Mouse (Mus musculus) myocyte (in vitro differentiated cells): Measurements from ENCODE around the gene Cbx1. TPM values are rescaled to one million over a fixed set of nuclear protein-coding genes. Genes with fewer than 3 reads are reported as not detected.

Experiments
- H3K27me3 ChIP-seq: one replicate; pipeline ENCODE4 v1.6.1; 2011; ENCODE audit not compliant: control insufficient read depth, insufficient read depth, insufficient read length
- H3K36me3 ChIP-seq: one replicate; pipeline ENCODE4 v1.6.1; 2011; ENCODE audit not compliant: control insufficient read depth, insufficient read depth
- H3K4me2 ChIP-seq: one replicate; pipeline ENCODE4 v1.6.1; 2011; ENCODE audit warnings: low read depth, control low read depth
- H3K4me3 ChIP-seq: one replicate; pipeline ENCODE4 v1.5.1; 2011; ENCODE audit warnings: mild to moderate bottlenecking, control low read depth, moderate library complexity
- H3K79me2 ChIP-seq: one replicate; pipeline ENCODE4 v1.6.1; 2011; ENCODE audit not compliant: control insufficient read depth, insufficient read depth
- H3ac ChIP-seq: one replicate; pipeline ENCODE4 v1.6.1; 2011; ENCODE audit not compliant: control insufficient read depth, insufficient read length
- CEBPB ChIP-seq: IDR thresholded peaks from 2 replicates; pipeline ENCODE4 v1.6.1; 2011; ENCODE audit warnings: mild to moderate bottlenecking, moderate library complexity; ENCODE audit not compliant: poor library complexity, insufficient read depth, severe bottlenecking
- E2F4 ChIP-seq: IDR thresholded peaks from one replicate; pipeline ENCODE4 v1.6.1; 2011; ENCODE audit warnings: mild to moderate bottlenecking, control low read depth, moderate library complexity; ENCODE audit not compliant: insufficient read depth
- MAX ChIP-seq: IDR thresholded peaks from one replicate; pipeline ENCODE4 v1.6.1; 2011; ENCODE audit warnings: low read depth, mild to moderate bottlenecking, control low read depth
- MYOD1 ChIP-seq, 3 experiments: IDR thresholded peaks; one replicate each; pipeline ENCODE4 v1.6.1; 2011; ENCODE audit warnings: control low read depth in 2 of 3, low read depth in 2 of 3, mild to moderate bottlenecking in 2 of 3, moderate library complexity in 1 of 3; ENCODE audit not compliant: insufficient read length in 2 of 3, control insufficient read depth in 1 of 3
- MYOG ChIP-seq, 3 experiments: IDR thresholded peaks; one replicate each; pipeline ENCODE4 v1.6.1; 2011; ENCODE audit warnings: control low read depth in 2 of 3, low read depth in 2 of 3, mild to moderate bottlenecking in 2 of 3; ENCODE audit not compliant: insufficient read length in 2 of 3, control insufficient read depth in 1 of 3, insufficient read depth in 1 of 3
- POLR2A ChIP-seq: IDR thresholded peaks from one replicate; pipeline ENCODE4 v1.6.1; 2011; ENCODE audit warnings: low read depth, mild to moderate bottlenecking, control low read depth, moderate library complexity; ENCODE audit not compliant: insufficient read length
- POLR2AphosphoS2 ChIP-seq: IDR thresholded peaks from one replicate; pipeline ENCODE4 v1.6.1; 2011; ENCODE audit warnings: low read depth, control low read depth; ENCODE audit not compliant: insufficient read length
- REST ChIP-seq: IDR thresholded peaks from one replicate; pipeline ENCODE4 v1.6.1; 2011; ENCODE audit warnings: mild to moderate bottlenecking, control low read depth, moderate library complexity; ENCODE audit not compliant: insufficient read depth, insufficient read length
- SRF ChIP-seq: IDR thresholded peaks from one replicate; pipeline ENCODE4 v1.6.1; 2011; ENCODE audit warnings: low read depth; ENCODE audit not compliant: control insufficient read depth, insufficient read length
- TCF12 ChIP-seq: IDR thresholded peaks from one replicate; pipeline ENCODE4 v1.6.1; 2011; ENCODE audit warnings: mild to moderate bottlenecking, control low read depth; ENCODE audit not compliant: poor library complexity, insufficient read depth, severe bottlenecking
- TCF3 ChIP-seq: IDR thresholded peaks from one replicate; pipeline ENCODE4 v1.6.1; 2011; ENCODE audit warnings: low read depth, control low read depth; ENCODE audit not compliant: insufficient read length
- USF1 ChIP-seq: IDR thresholded peaks from one replicate; pipeline ENCODE4 v1.6.1; 2011; ENCODE audit warnings: low read depth, mild to moderate bottlenecking, control low read depth, moderate library complexity
- polyA plus RNA-seq: library from polyadenylated mRNA; unstranded; fragments of >200 nt; fragmentation: generic; extraction: Trizol; gene quantifications from one replicate; pipeline ENCODE4 v1.2.1, GENCODE M21; 2012; ENCODE audit warnings: missing spikeins

The Cbx1 gene
- polyA plus RNA-seq, 1 experiment, result 34.6 TPM

- Histone ChIP-seq H3K36me3 (no peaks in the 10 kb centered on the region), H3K4me2 (no peak overlapping the region), H3K27me3 (peaks cover 7% of the 10 kb centered on the region), H3ac (no peak overlapping the region), H3K4me3 (no peak overlapping the region), H3K79me2 (no peaks in the 10 kb centered on the region)
- TF ChIP-seq MAX, result no peak
- TF ChIP-seq POLR2AphosphoS2, result no peak
- no peak for TF ChIP-seq POLR2A
- no peak for TF ChIP-seq SRF
- TF ChIP-seq E2F4, result no peak
Observed at GRCm38 (mm10) chr11:96743891-96744290, 45.0 kb upstream of the Cbx1 start.

- TF ChIP-seq CEBPB, result no peak
- TF ChIP-seq MYOG (IDR thresholded peaks at IDR 0.05; ENCODE audit: control insufficient read depth in 1 of 3, insufficient read depth in 1 of 3, insufficient read length in 2 of 3, low read depth in 2 of 3), result no peak
- no peak for TF ChIP-seq SRF
- TF ChIP-seq E2F4, result no peak
- no peak for TF ChIP-seq POLR2A
- TF ChIP-seq TCF3, result no peak
- TF ChIP-seq MAX, result no peak
- TF ChIP-seq REST, result no peak
- TF ChIP-seq POLR2AphosphoS2, result no peak
- TF ChIP-seq TCF12, result no peak
- no peak for TF ChIP-seq USF1
- no peak for TF ChIP-seq MYOD1 (IDR thresholded peaks at IDR 0.05; ENCODE audit: control insufficient read depth in 1 of 3, insufficient read length in 2 of 3, low read depth in 2 of 3)
- Histone ChIP-seq H3ac (no peak overlapping the region), H3K4me3 (no peak overlapping the region), H3K4me2 (peak overlapping the region; percentile 57), H3K27me3 (no peaks in the 10 kb centered on the region), H3K36me3 (no peaks in the 10 kb centered on the region), H3K79me2 (no peaks in the 10 kb centered on the region)
Observed at GRCm38 (mm10) chr11:96746648-96747047, 42.3 kb upstream of the Cbx1 start.

DNA sequence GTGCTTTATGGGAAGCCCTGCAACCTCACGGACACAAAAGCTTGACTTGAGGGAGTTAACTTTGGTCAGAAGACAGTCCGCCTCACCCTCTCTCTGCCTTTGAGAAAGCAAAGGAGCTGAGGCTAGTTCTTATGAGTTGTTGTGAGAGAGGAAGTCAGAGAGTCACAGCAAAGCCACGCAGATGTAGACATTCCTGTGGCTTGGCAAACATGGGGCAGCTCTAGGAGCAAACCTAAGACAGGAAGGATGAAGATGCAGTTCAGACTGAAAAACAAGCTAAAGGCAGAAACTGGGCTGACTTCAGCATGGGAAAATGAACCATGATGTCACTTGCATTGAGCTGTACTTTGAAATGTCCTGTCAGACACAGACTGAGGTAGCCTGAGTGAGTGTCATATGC lies 41.4 kb upstream of the Cbx1 start:
- TF ChIP-seq TCF12, result no peak
- no peak for TF ChIP-seq MYOG (IDR thresholded peaks at IDR 0.05; ENCODE audit: control insufficient read depth in 1 of 3, insufficient read depth in 1 of 3, insufficient read length in 2 of 3, low read depth in 2 of 3)
- no peak for TF ChIP-seq MYOD1 (IDR thresholded peaks at IDR 0.05; ENCODE audit: control insufficient read depth in 1 of 3, insufficient read length in 2 of 3, low read depth in 2 of 3)
- TF ChIP-seq CEBPB, result no peak
- TF ChIP-seq POLR2A, result no peak
- no peak for TF ChIP-seq MAX
- no peak for TF ChIP-seq POLR2AphosphoS2
- TF ChIP-seq TCF3, result no peak
- Histone ChIP-seq H3K4me2 (peak overlapping the region; percentile 57), H3ac (no peak overlapping the region), H3K4me3 (no peak overlapping the region), H3K36me3 (no peaks in the 10 kb centered on the region), H3K79me2 (no peaks in the 10 kb centered on the region), H3K27me3 (no peaks in the 10 kb centered on the region)

DNA sequence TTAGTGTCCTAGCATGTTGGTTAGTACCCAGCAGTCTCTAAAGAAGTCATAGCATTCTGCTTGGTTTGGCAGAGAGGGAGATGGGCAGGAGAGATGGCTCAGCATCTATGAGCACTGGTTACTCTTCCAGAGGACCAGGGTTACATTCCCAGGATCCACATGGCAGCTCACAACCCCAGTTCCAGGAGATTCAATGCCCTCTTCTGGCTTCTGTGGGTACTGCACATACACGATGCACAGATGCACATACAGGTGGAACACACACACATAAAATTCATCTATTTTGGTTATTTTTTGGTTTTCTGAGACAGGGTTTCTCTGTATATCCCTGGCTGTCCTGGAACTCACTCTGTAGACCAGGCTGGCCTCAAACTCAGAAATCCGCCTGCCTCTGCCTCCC lies 33.6 kb upstream of the Cbx1 start:
- H3K36me3 ChIP-seq, result no peaks in the 10 kb centered on the region
- no peak overlapping the region for H3ac ChIP-seq
- no peak overlapping the region for H3K4me3 ChIP-seq
- no peak overlapping the region for H3K4me2 ChIP-seq
- no peaks in the 10 kb centered on the region for H3K27me3 ChIP-seq
- no peaks in the 10 kb centered on the region for H3K79me2 ChIP-seq
- TF ChIP-seq POLR2A (no peak), REST (no peak), MYOD1 (IDR thresholded peaks at IDR 0.05; ENCODE audit: control insufficient read depth in 1 of 3, insufficient read length in 2 of 3, low read depth in 2 of 3) (no peak), TCF3 (no peak), TCF12 (no peak), E2F4 (no peak), USF1 (no peak), MYOG (IDR thresholded peaks at IDR 0.05; ENCODE audit: control insufficient read depth in 1 of 3, insufficient read depth in 1 of 3, insufficient read length in 2 of 3, low read depth in 2 of 3) (no peak), POLR2AphosphoS2 (no peak), SRF (no peak), CEBPB (no peak), MAX (no peak)

GRCm38 (mm10) chr11:96757421-96757820 lies 31.5 kb upstream of the Cbx1 start:
- no peaks in the 10 kb centered on the region for H3K79me2 ChIP-seq
- H3K4me2 ChIP-seq, result no peak overlapping the region
- no peak overlapping the region for H3ac ChIP-seq
- no peaks in the 10 kb centered on the region for H3K27me3 ChIP-seq
- H3K4me3 ChIP-seq, result no peak overlapping the region
- no peak for TF ChIP-seq TCF12
- no peak for TF ChIP-seq CEBPB
- TF ChIP-seq MYOG (IDR thresholded peaks at IDR 0.05; ENCODE audit: control insufficient read depth in 1 of 3, insufficient read depth in 1 of 3, insufficient read length in 2 of 3, low read depth in 2 of 3), result no peak
- TF ChIP-seq POLR2AphosphoS2, result no peak
- no peak for TF ChIP-seq USF1
- TF ChIP-seq SRF, result no peak
- no peaks in the 10 kb centered on the region for H3K36me3 ChIP-seq
